Mouse (Mus musculus) layer of hippocampus, adult 8-10 months (tissue): ENCODE results near the gene Kdf1. TPM values are rescaled to one million over a fixed set of nuclear protein-coding genes. Genes with fewer than 3 reads are reported as not detected.

ENCODE experiments used
- DNase-seq, 2 experiments: peaks; one replicate each; pipeline ENCODE4 v3.0.0; 2022; ENCODE audit warnings: low spot score in 2 of 2
- total RNA-seq, 4 experiments: library from RNA; stranded (reverse); gene quantifications; 2 replicates each; pipeline ENCODE4 v1.2.4; 2022

Gene Kdf1
- 1 to 10 TPM in 2 of 4 experiments, under 1 TPM in 2; 0.45 to 2.0 (median 1.2) TPM for total RNA-seq

GRCm38 (mm10) chr4:133518601-133519368 is at the start of gene Kdf1:
Gene Kdf1 (plus strand): TSS chr4:133518963.
- DNase-seq: no peak

GRCm38 (mm10) chr4:133469122-133469521 is 49.6 kb upstream of the Kdf1 start:
- no peak for DNase-seq

GRCm38 (mm10) chr4:133471135-133471821 is 47.5 kb upstream of the Kdf1 start:
- DNase-seq: no peak

DNA sequence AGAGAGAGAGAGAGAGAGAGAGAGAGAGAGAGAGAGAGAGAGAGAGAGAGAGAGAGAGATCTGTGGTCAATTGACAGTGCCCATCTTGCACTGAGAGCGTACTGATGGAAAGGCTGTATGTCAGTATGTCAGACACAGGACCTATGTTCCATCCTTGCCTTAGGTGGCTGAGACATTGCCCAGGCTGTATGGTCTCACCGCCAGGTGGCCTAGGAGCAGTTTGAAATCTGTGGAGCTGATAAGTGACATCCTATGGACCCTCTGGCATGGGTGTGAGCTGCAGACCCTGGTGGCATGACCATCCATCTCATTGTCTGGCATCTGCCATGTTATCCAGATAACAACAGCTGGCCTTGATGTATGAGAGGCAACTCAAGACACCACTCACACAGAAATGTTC is 44.9 kb upstream of the Kdf1 start:
- DNase-seq: no peak

DNA sequence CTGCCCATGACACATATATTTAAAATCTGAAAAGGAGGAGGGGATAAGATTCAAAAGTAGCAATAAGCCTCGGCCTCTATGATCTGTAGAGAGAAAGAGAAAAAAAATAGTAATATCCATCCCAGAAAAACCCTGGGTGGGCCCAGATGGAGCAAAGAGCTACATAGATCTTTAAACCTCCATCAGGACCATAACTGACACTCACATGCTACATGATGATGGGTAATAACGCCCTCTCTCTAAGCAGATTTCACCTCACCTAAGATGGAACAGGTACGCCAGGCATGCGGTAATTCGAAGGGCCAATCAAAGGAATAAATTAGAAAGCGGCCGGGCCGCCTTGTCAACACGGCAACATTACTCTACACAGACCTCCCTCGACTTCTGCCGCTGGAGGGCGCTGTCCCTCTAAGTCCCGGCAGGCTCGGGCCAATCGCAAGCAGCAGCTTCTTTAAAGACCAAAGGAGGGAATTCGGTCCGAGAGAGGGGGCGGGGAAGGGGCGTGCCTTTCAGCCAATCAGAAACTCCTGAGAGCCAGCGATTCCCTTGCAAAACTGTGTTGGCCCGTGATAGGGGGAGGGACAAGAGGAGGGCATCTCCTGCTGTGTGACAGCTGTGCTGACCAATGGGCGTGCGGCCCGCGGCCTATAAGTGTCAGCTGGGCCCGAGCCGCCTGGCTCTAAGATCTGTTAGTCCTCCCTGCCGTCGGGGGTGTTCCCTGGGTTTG is 39.1 kb upstream of the Kdf1 start, which contains the start of gene Tent5b:
Gene Tent5b, plus strand, starts transcription at position 675 of the 727 bp plus-strand sequence.
- peak; percentile 96 to 98 for DNase-seq

GRCm38 (mm10) chr4:133480185-133480537 is 38.6 kb upstream of the Kdf1 start:
- DNase-seq: no peak

DNA sequence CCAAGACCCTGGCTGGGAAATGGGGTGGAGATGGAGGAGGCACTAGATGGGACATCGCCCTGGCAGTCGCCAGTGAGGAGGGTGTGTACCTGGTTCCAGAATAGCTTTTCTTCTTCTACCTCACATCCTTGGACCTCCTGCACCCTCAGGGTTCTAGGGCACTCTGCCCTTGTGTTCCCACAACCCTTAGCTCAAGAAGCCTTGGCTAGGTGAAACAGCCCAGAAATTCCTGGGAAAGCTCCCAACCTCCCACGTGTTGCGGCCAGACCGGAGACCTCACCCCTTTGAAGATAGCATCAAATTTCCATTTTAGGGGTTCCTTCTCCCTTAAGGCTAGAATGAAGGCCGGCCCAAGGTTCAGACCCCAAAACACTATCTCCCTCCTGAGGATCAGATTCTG is 38.0 kb upstream of the Kdf1 start:
- DNase-seq: no peak

DNA sequence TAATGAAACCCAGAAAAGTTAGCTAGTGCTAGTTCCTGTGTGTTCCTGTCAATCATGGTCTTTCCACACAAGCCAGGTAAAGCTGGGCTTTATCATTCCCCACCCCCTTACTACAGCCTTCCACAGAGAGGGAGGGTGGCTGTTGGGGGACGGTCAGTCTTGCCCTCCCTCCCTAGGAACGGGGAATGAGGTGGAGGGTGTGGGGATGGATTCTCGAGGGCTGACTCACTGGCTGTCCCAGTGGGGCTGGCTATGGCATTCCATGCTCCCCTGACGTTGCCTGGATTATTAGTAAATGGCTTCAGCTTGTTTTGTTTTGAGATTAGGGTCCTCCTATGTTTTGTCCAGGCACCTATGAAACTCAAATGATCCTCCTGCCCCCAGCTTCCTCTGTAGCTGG is 37.3 kb upstream of the Kdf1 start:
- no peak for DNase-seq

DNA sequence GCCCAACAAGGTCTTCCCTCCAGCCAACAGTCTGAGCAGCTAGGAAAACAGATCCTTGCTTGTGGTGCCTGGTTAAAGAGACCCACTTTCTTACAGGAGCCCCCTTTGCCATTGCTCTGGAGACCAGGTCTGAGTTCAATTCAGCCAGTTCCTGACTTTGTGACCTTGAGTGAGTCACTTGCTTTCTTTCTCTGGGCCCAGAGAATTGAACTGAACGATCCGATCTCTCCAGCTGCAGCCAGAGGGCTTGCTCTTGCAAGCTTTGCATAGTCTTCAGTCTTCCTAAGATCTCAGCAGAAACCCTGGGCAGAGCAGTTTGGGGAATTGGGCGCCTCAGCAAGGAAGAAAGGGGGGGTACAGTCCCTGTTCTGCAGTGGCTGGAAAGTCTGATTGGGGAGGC is 36.3 kb upstream of the Kdf1 start:
- DNase-seq: no peak

DNA sequence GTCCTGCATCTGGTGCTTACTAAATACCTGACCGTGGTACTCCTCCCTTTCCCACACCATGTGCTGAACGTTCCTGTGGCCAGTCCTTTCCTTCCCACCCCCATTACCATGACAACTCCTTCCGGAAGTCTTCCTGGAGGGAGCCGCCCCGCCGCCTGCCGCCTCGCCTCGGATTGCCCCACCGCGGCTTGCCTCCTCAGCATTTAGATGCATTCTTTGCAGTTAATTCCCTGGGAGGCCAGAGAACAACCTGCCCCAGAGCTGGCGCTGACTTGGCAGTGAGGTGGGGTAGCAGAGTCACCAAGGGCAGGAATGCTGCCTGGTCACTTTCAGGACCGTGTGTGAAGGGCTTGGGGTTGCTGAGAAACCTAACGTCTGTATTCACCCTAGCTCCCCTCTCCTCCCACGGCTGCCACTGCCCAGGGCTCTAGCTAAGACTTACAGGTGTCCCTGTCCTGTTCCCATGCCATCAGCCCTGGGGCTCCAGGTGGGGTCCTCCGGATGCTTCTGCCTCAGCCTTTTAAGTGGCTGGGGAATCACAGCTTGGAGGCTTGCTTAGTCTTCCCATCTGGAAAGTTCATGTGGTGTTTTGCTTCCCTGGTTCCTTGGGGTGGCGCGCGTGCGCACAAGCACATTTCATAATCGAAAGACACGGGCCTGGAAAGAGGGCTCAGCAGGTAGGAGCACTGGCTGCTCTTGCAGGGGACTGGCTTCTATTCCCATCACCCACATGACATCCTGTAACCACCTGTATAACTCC is 34.3 kb upstream of the Kdf1 start:
- no peak for DNase-seq

GRCm38 (mm10) chr4:133485691-133486425 is 32.9 kb upstream of the Kdf1 start:
- DNase-seq: no peak

GRCm38 (mm10) chr4:133486673-133487357 is 31.9 kb upstream of the Kdf1 start:
- DNase-seq: no peak

DNA sequence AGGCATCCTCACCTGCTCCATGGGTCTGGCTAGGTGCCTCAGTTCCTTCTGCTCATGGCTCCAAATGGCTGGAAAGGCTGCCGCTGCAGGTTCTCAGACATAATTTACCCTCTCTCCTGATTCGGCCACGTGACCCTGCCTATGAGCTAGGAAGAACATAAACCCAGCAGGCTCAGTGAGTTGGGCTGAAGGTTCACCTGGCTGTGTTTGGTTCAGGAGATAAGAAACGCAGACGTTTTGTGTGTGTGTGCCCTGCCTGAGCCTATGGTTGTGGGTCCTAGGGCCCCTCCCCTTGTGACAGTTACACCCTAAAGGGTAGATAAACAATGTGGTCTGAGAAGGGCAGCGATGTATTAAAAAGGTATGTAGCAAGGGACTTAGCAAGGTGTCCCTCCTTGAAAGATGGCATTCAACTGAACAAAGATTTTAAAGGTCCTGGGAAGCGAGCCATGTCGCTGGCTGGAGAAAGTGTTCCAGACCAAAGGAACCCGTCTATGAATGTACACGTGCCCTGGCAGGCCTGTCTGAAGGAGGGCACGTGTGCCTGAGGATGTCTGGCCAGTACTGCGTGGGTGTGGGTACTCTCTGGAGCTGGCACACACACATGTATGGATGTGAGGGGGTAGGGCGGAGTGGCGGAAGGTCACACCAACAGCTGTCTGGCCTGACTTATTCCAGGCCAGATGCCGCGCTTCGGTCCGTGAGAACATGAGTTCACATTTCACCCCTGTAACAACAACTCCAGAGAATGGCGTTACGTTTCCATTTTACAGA is 30.0 kb upstream of the Kdf1 start:
- DNase-seq: no peak

DNA sequence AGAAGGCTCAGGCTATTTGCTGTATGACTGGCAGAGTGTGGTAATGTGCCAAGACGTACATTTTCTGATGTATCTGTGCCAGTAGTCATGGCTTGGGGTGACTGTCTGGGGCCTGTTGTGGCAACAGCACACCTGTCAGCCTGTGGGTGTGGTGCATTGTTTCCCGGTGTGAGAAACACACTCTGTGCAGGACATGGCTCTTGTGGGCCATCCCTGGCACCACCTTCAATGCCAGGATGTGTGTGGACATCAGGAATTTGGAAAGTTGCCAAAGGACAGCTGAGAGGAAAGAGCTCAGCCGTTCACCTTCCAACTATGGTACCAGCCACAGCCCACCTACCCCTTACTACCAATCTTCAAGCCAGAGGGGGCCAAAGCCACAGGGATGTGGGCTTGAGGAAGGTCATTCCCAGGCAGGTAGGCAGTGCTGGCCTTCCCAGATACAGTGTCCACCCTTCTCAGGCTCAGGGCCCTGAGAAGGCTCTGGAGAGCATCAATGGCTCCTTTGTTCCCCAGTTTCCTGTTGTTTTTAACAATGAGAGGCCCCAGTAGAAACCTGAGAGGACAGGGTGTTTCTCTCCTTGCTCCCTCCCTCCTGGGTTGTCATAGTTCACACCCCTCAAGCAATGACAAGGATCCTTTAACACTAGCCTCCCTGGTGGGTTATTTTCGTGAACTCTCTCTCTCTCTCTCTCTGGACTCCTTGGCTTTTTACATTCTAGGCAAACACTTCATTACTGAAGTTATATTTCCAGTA is 29.1 kb upstream of the Kdf1 start:
- no peak for DNase-seq

- DNase-seq: no peak
These were observed 27.0 kb upstream of the Kdf1 start for GRCm38 (mm10) chr4:133491800-133492199.

- no peak for DNase-seq
These were observed 24.9 kb upstream of the Kdf1 start for GRCm38 (mm10) chr4:133493895-133494294.

DNA sequence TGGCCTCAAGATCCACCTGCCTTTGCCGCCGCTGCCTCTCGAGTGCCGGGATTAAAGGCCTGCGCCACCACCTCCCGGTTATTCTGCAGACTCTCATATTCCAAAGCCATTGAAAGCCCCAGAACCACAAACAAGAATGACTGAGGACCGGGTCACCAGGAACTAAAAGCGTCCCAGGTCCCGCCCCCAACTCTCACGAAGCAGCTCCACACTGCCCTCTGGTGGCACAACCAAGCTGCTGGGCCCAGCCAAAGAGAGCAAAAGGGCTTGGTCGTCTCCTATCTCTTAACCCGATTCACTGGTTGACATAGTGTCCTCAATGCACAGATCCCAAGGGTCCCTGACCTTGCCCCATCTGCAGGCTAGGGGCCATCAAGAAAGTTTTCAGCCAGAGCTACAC is 24.3 kb upstream of the Kdf1 start:
- DNase-seq: peak; percentile 69 to 83

DNA sequence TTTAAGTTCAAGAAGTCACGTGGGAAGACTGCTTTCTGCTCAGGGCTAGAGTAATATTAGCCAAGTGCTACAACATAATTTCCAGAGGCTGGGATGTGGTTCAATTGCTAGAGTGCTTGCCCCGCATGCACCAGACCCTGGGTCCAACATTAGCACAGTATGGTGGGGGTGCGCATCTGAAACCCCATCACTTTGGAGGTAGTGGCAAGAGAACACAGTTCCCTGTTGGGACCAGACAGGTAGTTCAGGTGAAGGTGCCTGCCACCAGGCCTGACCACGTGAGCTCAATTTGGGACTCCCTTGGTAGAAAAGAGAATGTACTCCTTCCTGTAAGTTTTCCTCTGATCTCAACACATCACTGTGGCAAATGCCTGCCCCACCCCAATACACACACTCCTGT is 23.9 kb upstream of the Kdf1 start:
- DNase-seq: no peak

DNA sequence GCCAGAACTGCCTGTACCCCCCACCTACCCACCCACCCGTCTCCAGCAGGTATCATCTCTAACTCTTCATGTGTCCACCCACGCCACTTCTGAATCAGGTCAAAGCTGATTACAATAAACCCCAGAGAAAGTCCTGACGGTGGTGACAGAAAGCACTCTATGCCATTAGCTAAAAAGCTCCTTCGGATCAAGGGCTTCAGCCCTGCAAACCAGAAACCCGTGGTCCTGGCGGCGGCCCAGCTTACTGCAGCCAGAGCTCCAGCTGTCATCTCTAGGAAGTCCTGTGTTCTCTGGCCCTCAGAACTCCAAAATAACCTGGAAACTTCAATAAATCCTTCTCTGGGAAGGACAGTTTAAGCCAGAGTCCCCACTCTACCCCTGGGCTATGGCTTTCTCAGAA is 23.1 kb upstream of the Kdf1 start:
- DNase-seq: no peak
